Mouse (Mus musculus) forebrain, embryonic 10.5 days (tissue): ENCODE measurements around the gene Ugt1a8. TPM values are rescaled to one million over a fixed set of nuclear protein-coding genes. Genes with fewer than 3 reads are reported as not detected.
"Not testable (repeated sequence)": the region's sequence is repeated elsewhere in the genome, so short reads cannot be mapped to it uniquely, and the experiment has no call there.

Experiments
- DNase-seq: peaks from one replicate; pipeline ENCODE4 v3.0.0-alpha.2; 2017; ENCODE audit warnings: low spot score; ENCODE audit errors: extremely low spot score
- H3K27ac ChIP-seq: fragments of 300-500 bp; sonication (generic); 2 replicates; pipeline ENCODE4 v1.5.1; 2016; ENCODE audit warnings: mild to moderate bottlenecking
- H3K27me3 ChIP-seq: fragments of 300-500 bp; sonication (generic); 2 replicates; pipeline ENCODE4 v1.6.1; 2016; ENCODE audit warnings: mild to moderate bottlenecking; ENCODE audit not compliant: poor library complexity, severe bottlenecking
- H3K36me3 ChIP-seq: fragments of 300-500 bp; sonication (generic); replicated peaks from 2 replicates; pipeline ENCODE4 v1.6.1; 2016; ENCODE audit warnings: mild to moderate bottlenecking, moderate library complexity
- H3K4me1 ChIP-seq: fragments of 300-500 bp; sonication (generic); 2 replicates; pipeline ENCODE4 v1.6.1; 2016
- H3K4me3 ChIP-seq: fragments of 300-500 bp; sonication (generic); 2 replicates; pipeline ENCODE4 v1.5.1; 2016; ENCODE audit warnings: mild to moderate bottlenecking, moderate library complexity
- H3K9me3 ChIP-seq: fragments of 300-500 bp; sonication (generic); 2 replicates; pipeline ENCODE4 v1.6.1; 2016; ENCODE audit warnings: mild to moderate bottlenecking, moderate library complexity
- WGBS: fragments of 180-500 bp; shearing (Covaris S2); methylation state at CpG from one replicate; pipeline ENCODE4 v1.1.7; 2016; 5-methylcytosine and 5-hydroxymethylcytosine counted together
- polyA plus RNA-seq: library from polyadenylated mRNA; unstranded; fragments of >200 nt; fragmentation: Nextera tagmentation; extraction: Ambion mirVana; gene quantifications from 2 replicates; pipeline ENCODE4 v1.2.1, GENCODE M21; 2016

Ugt1a8 gene
- polyA plus RNA-seq, 1 experiment from 2014 or later = not detected

DNA sequence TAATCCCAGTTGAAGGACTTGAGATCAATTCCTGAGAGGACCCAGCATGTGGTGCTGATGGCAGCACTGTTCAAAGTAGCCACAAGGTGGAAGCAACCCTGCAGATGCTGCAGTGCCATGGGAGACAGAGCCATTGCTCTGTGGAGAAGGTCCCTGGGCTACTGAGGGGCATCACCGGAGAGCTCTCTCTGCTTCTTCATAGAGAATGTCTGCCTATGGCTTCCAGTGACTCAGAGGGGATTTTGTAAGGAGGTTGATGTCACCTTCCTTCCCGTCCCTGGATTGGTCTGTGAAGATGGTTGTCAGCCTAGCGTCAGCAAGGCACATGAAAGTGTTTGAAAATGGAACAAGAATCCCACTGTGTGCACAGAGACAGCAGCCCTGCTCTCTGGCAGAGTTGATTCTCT lies 6.7 kb downstream of the Ugt1a8 start:
- H3K36me3 ChIP-seq, H3K4me3 ChIP-seq, H3K27me3 ChIP-seq, DNase-seq, H3K4me1 ChIP-seq, H3K27ac ChIP-seq, H3K9me3 ChIP-seq: not testable (repeated sequence)
- WGBS = 79% methylated on average over 3 of the region's 3 CpGs

- WGBS = 73% methylated on average over 10 of the region's 10 CpGs
- Histone ChIP-seq H3K27me3 (no peaks in the 10 kb centered on the region), H3K4me3 (no peak within 1 kb of the TSS), H3K27ac (peak within 1 kb of the TSS; percentile 53; the same call in 1 of the 2 replicates), H3K36me3 (no peaks in the 10 kb centered on the region), H3K9me3 (no peaks in the 10 kb centered on the region), H3K4me1 (peaks cover 3% of the 10 kb centered on the region; the same call in 1 of the 2 replicates)
- DNase-seq = no peak
These were observed 7.4 kb downstream of the Ugt1a8 start, which contains the start of gene Ugt1a7c for GRCm38 (mm10) chr1:88094941-88095492. Gene Ugt1a7c (plus strand): TSS chr1:88095062.

DNA sequence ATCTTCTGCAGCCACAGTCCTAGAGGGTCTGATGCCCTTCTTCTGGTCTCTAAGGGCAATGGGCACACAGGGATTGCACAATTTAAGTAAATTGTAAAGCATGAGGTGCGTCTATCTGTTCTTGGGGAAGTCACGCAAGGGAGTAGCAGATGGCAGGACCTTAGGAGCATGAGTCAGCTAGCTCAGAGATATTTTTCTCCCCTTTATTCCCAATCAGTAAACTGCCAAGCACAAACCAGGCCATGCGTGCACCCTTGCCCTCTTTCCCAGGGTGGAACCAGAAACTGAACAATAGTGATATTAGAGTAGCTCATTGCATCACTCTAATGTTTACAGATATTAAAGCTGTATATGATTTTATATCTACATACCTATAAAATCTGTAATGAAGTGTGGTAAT lies 10.9 kb downstream of the Ugt1a8 start:
- not testable (repeated sequence) for H3K36me3 ChIP-seq

DNA sequence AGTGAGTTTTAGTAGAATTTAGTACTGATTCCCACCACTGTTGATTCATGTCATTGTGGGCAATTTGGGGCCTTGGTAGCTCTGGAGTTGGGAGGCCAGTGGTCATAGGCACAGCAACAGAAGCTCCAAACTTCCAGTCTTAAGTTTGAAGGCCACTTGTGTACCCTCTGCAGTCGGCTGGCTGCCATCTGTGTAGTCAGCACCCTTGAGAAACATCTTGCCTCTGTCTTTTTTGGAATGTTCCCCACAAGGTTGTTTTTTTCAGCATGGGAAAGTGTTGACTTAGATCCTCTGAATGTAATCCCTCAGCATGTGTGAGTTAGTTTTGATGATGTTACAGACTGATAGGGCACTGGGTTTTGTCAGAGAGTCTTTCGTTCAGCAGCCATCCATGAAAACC lies 12.1 kb downstream of the Ugt1a8 start:
- WGBS = 81% methylated on average over 2 of the region's 2 CpGs
- not testable (repeated sequence) for H3K9me3 ChIP-seq, H3K27ac ChIP-seq, H3K4me1 ChIP-seq, H3K27me3 ChIP-seq, DNase-seq, H3K4me3 ChIP-seq, H3K36me3 ChIP-seq

More for the DNA sequence above, 10.9 kb downstream of the Ugt1a8 start:
- not testable (repeated sequence) for H3K27ac ChIP-seq, H3K4me1 ChIP-seq, DNase-seq, H3K9me3 ChIP-seq, H3K27me3 ChIP-seq, H3K4me3 ChIP-seq
- WGBS = 87% methylated on average over 3 of the region's 3 CpGs

- not testable (repeated sequence) for H3K9me3 ChIP-seq, H3K27ac ChIP-seq, H3K4me1 ChIP-seq, H3K27me3 ChIP-seq, H3K36me3 ChIP-seq, DNase-seq, H3K4me3 ChIP-seq
- WGBS = 74% methylated on average over 3 of the region's 3 CpGs
These were observed 15.4 kb downstream of the Ugt1a8 start, which contains the start of gene Ugt1a6b for GRCm38 (mm10) chr1:88103019-88103418. Gene Ugt1a6b (plus strand): TSS chr1:88103252.

- not testable (repeated sequence) for H3K27me3 ChIP-seq, H3K36me3 ChIP-seq, H3K27ac ChIP-seq, H3K4me3 ChIP-seq, H3K9me3 ChIP-seq, DNase-seq, H3K4me1 ChIP-seq
- 90% methylated on average over 5 of the region's 5 CpGs for WGBS
These were observed 16.3 kb downstream of the Ugt1a8 start for GRCm38 (mm10) chr1:88103697-88104468.

GRCm38 (mm10) chr1:88104667-88105430 lies 17.2 kb downstream of the Ugt1a8 start:
- no peak for DNase-seq
- Histone ChIP-seq H3K9me3 (no peaks in the 10 kb centered on the region), H3K4me3 (no peak overlapping the region), H3K36me3 (no peaks in the 10 kb centered on the region), H3K27me3 (no peaks in the 10 kb centered on the region), H3K27ac (no peak overlapping the region), H3K4me1 (no peaks in the 10 kb centered on the region)
- WGBS = 84% methylated on average over 1 of the region's 1 CpGs

- WGBS = 70% methylated on average over 2 of the region's 2 CpGs
- H3K27ac ChIP-seq = no peak overlapping the region
- H3K9me3 ChIP-seq = no peaks in the 10 kb centered on the region
- H3K4me3 ChIP-seq = no peak overlapping the region
- no peaks in the 10 kb centered on the region for H3K4me1 ChIP-seq
- DNase-seq = no peak
- no peaks in the 10 kb centered on the region for H3K27me3 ChIP-seq
- H3K36me3 ChIP-seq = no peaks in the 10 kb centered on the region
These were observed 18.0 kb downstream of the Ugt1a8 start for GRCm38 (mm10) chr1:88105656-88106055.

- not testable (repeated sequence) for H3K4me3 ChIP-seq, H3K27ac ChIP-seq, H3K4me1 ChIP-seq, H3K27me3 ChIP-seq, DNase-seq, H3K9me3 ChIP-seq, H3K36me3 ChIP-seq
- 84% methylated on average over 2 of the region's 2 CpGs for WGBS
These were observed 21.5 kb downstream of the Ugt1a8 start for GRCm38 (mm10) chr1:88109027-88109557.

DNA sequence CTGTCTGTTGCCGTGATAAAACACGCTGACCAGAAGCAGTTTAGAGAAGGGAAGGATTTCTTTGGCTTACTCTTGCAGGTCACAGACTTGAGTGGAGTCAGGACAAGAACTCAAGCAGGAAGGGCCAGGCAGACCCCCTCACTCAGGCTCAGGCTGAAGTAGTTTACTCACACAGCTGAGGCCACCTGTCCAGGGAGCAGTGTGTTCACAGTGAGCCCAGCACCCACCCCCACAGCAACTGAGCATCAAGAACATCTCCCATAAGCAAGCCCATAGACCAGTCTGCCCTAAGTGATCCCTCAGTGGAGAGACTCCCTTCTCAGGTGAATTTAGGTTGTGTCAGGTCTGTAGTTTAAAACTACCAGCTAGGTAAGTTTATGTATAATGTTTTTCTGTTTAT lies 22.0 kb downstream of the Ugt1a8 start:
- not testable (repeated sequence) for H3K27ac ChIP-seq, H3K4me1 ChIP-seq, H3K4me3 ChIP-seq, H3K27me3 ChIP-seq, H3K36me3 ChIP-seq, DNase-seq, H3K9me3 ChIP-seq
- WGBS = 90% methylated on average over 2 of the region's 2 CpGs

GRCm38 (mm10) chr1:88112769-88113168 lies 25.2 kb downstream of the Ugt1a8 start:
- not testable (repeated sequence) for H3K27ac ChIP-seq, H3K27me3 ChIP-seq, H3K36me3 ChIP-seq, H3K4me1 ChIP-seq, DNase-seq, H3K9me3 ChIP-seq, H3K4me3 ChIP-seq
- 89% methylated on average over 6 of the region's 6 CpGs for WGBS

GRCm38 (mm10) chr1:88120550-88120949 lies 32.9 kb downstream of the Ugt1a8 start:
- H3K27me3 ChIP-seq, H3K36me3 ChIP-seq, H3K27ac ChIP-seq, DNase-seq, H3K4me3 ChIP-seq, H3K4me1 ChIP-seq, H3K9me3 ChIP-seq: not testable (repeated sequence)
- 11% methylated on average over 4 of the region's 4 CpGs for WGBS

GRCm38 (mm10) chr1:88121521-88121920 lies 33.9 kb downstream of the Ugt1a8 start:
- not testable (repeated sequence) for H3K4me3 ChIP-seq, H3K4me1 ChIP-seq, H3K9me3 ChIP-seq, H3K36me3 ChIP-seq, DNase-seq, H3K27ac ChIP-seq, H3K27me3 ChIP-seq
- WGBS = no CpG with 5 or more reads among the region's 1 CpGs
